ENCODE assay signal across 8 mouse cellular contexts in the genomic region with DNA sequence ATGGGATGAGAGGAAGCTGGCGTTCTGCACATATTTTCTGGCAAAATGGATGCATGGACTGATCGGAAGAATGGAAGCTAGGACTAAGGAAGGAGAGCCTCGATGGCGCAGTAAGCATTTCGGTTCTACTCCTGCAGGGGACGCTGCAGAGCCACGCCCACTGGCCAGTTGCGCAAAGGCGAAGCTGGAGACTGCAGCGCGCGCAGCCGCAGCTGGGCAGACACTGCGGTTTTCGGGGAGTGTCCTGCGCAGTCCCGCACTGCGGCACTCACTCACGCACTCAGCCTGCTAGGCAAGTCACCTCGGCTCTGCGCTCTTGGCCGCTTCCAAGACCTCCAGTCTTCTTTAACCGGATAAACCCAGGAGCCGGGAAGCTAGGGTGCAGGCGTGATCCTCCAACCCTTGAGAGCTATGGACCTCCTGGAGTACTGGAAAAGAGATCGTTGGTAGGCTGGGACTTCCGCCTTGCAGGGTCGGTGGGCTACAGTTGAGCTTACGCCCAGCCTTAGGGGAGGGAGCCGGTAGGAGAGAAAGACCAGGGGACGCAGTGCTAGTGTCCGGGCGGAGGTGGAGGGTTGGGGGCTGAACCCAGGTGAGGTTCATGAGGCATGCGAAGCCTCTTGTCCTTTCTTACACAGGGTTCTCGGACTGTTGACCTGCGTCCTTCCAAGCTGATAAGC. TPM values are rescaled to one million over a fixed set of nuclear protein-coding genes. Genes with fewer than 3 reads are reported as not detected.
DNase-seq lines count a peak whose midpoint lies in the region; ATAC-seq and TF ChIP-seq lines count a peak whose summit lies in the region.

Gene Snhg11, plus strand, starts transcription at position 196 of the 680 bp plus-strand sequence.

- TF ChIP-seq CTCF in liver, embryonic 14.5 days (IDR thresholded peaks at IDR 0.05; ENCODE audit: low read depth): peak; percentile 71

- peaks cover 5% of the 10 kb centered on the region; the same call in 1 of the 2 replicates for H3K4me1 ChIP-seq in heart, embryonic 15.5 days (replicated peaks)
- peaks cover 0 to 3% of the 10 kb centered on the region in 2 experiments; a peak in 1 of 4 replicates for H3K4me1 ChIP-seq in liver, embryonic 14.5 days (replicated peaks; ENCODE audit: control insufficient read depth in 2 of 2, insufficient read depth in 2 of 2, low read length in 1 of 2)
- H3K4me1 ChIP-seq in neural tube, embryonic 13.5 days (replicated peaks): peaks cover 28% of the 10 kb centered on the region

- H3K36me3 ChIP-seq in heart, embryonic 15.5 days: no peaks in the 10 kb centered on the region
- H3K36me3 ChIP-seq in liver, embryonic 14.5 days (replicated peaks; ENCODE audit: control insufficient read depth, insufficient read depth, low read depth): no peaks in the 10 kb centered on the region
- peaks cover 14% of the 10 kb centered on the region for H3K36me3 ChIP-seq in neural tube, embryonic 13.5 days

- peak within 1 kb of the TSS; percentile 20 for H3K4me3 ChIP-seq in heart, embryonic 15.5 days
- peak within 1 kb of the TSS; percentile 1 to 13; a peak in 2 of 4 replicates for H3K4me3 ChIP-seq in liver, embryonic 14.5 days (ENCODE audit: insufficient read depth in 1 of 2, low read depth in 2 of 2, low read length in 2 of 2)
- H3K4me3 ChIP-seq in neural tube, embryonic 13.5 days: peak within 1 kb of the TSS; percentile 51

- H3K27ac ChIP-seq in heart, embryonic 15.5 days: no peak within 1 kb of the TSS
- H3K27ac ChIP-seq in liver, embryonic 14.5 days: no peak within 1 kb of the TSS
- H3K27ac ChIP-seq in neural tube, embryonic 13.5 days (replicated peaks): peak within 1 kb of the TSS; percentile 90

- H3K9ac ChIP-seq in heart, embryonic 15.5 days: no peak within 1 kb of the TSS
- no peak within 1 kb of the TSS for H3K9ac ChIP-seq in liver, embryonic 14.5 days (replicated peaks)
- H3K9ac ChIP-seq in neural tube, embryonic 13.5 days: peak within 1 kb of the TSS; percentile 86

- H3K27me3 ChIP-seq in heart, embryonic 15.5 days: peaks cover 48% of the 10 kb centered on the region
- H3K27me3 ChIP-seq in liver, embryonic 14.5 days (ENCODE audit: control insufficient read depth, insufficient read depth, low read length): peaks cover 26% of the 10 kb centered on the region
- peaks cover 21% of the 10 kb centered on the region for H3K27me3 ChIP-seq in neural tube, embryonic 13.5 days

- no peak for TF ChIP-seq EP300 in liver, embryonic 14.5 days (IDR thresholded peaks at IDR 0.05; ENCODE audit: low read depth)

- intact Hi-C loops in heart, postnatal 14 days (cut with DNase I): no loop called here

- DNase-seq in heart, postnatal 14 days: no peak
- DNase-seq in cerebellum, postnatal 10 days: peak; percentile 60
- DNase-seq in frontal cortex, postnatal 14 days (ENCODE audit: low spot score in 2 of 2): peak; percentile 87
- peak; percentile 87 for DNase-seq in layer of hippocampus, adult 11-12 months (ENCODE audit: low spot score)
- DNase-seq in liver, embryonic 14.5 days (ENCODE audit: low read depth in 3 of 3, low spot score in 3 of 3): peak in 1 of 3 experiments; percentile 11
- DNase-seq in adipocyte (ENCODE audit: low spot score): no peak

- H3K9me3 ChIP-seq in heart, embryonic 15.5 days (replicated peaks): no peaks in the 10 kb centered on the region
- H3K9me3 ChIP-seq in liver, embryonic 14.5 days (ENCODE audit: control insufficient read depth, low read length): no peaks in the 10 kb centered on the region
- H3K9me3 ChIP-seq in neural tube, embryonic 13.5 days: no peaks in the 10 kb centered on the region

- ATAC-seq in heart, embryonic 15.5 days (replicated peaks; ENCODE audit: insufficient number of reproducible peaks, insufficient read depth, low FRiP score, low read depth): no peak
- ATAC-seq in liver, embryonic 14.5 days (ENCODE audit: insufficient read depth): peak; percentile 24; the same call in 1 of the 2 replicates
- ATAC-seq in neural tube, embryonic 13.5 days (ENCODE audit: low read depth): peak; percentile 87

- WGBS in heart, embryonic 15.5 days: 2% methylated on average over 36 of the region's 36 CpGs
- WGBS in liver, embryonic 14.5 days (ENCODE audit: insufficient replicate concordance): 2% methylated on average over 36 of the region's 36 CpGs
- under 1% methylated on average over 36 of the region's 36 CpGs for WGBS in neural tube, embryonic 13.5 days

- H3K4me2 ChIP-seq in heart, embryonic 15.5 days: peak within 1 kb of the TSS; percentile 50
- peak within 1 kb of the TSS; percentile 35; the same call in 1 of the 2 replicates for H3K4me2 ChIP-seq in liver, embryonic 14.5 days (ENCODE audit: low read depth)
- H3K4me2 ChIP-seq in neural tube, embryonic 13.5 days: peak within 1 kb of the TSS; percentile 57

RNA-seq across cellular contexts. Expression of gene Snhg11, which starts in this region (rescaled TPM):
- 0.64 and 3.9 TPM in 2 replicates for polyA plus RNA-seq in heart, embryonic 15.5 days (2015; fragmentation: Nextera tagmentation; extraction: Ambion mirVana)
- under 1 TPM; 0.15 to 0.22 TPM for total RNA-seq in heart, postnatal 14 days (2021)
- polyA plus RNA-seq in liver, embryonic 14.5 days (2012; rRNA removed): 2.0 and 2.4 TPM in 2 replicates
- polyA plus RNA-seq in liver, embryonic 14.5 days (2014; fragmentation: Nextera tagmentation; extraction: Ambion mirVana): 0.42 and 0.63 TPM in 2 replicates
- 532 and 687 TPM in 2 replicates for polyA plus RNA-seq in neural tube, embryonic 13.5 days (2015; fragmentation: Nextera tagmentation; extraction: Ambion mirVana)

Comparison
In these comparisons a context has a peak if more than half of its experiments do, and no peak if none do; other contexts are left out.
1. RNA of gene Snhg11 (polyA plus RNA-seq): 532 to 687 TPM in neural tube, embryonic 13.5 days; 0.42 to 2.4 TPM in liver, embryonic 14.5 days and 0.64 to 3.9 TPM in heart, embryonic 15.5 days; every median in the first group is over 100 times any median in the second.
2. DNase-seq: peak in cerebellum, postnatal 10 days (2 of 2), frontal cortex, postnatal 14 days (2 of 2) and layer of hippocampus, adult 11-12 months (single experiment); none in heart, postnatal 14 days (0 of 2) and adipocyte (single experiment).
3. Peak in every context shown above with its lines, with median percentiles within 50 percentile points of each other: H3K4me2 ChIP-seq and H3K4me3 ChIP-seq.